Mouse (Mus musculus): ENCODE measurements around the gene Crmp1. TPM values are rescaled to one million over a fixed set of nuclear protein-coding genes. Genes with fewer than 3 reads are reported as not detected.

Crmp1 gene
- polyA plus RNA-seq (2015; fragmentation: Nextera tagmentation; extraction: Ambion mirVana), result 750 and 790 TPM in 2 replicates

DNA sequence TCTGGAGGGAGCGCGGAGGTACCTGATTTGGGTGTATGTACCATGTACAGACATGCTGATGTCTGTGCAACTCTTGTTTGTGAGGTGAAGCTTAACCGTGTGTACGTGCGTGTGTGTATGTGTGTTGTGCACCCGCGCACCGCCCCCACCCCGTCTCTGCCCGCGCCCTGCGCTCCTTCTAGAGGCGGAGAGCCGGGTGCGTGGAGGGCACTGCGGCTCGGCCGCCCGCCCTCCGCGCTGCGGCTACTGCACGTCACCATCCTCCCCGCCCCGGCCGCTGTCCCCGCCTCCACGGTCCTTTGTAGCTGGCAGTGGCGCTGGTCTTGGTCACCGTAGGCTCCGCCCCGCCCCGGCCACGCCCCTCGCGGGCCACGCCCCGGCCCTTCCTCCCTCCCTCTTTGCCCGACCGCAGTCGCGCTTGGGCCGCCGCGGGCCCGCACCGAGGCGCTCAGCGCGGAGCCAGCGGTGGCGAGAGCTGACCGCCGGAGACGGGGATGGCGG, at the start of gene Crmp1:
TSS of gene Crmp1 (plus strand) at position 290 of the 501 bp plus-strand sequence.
- ATAC-seq (ENCODE audit: low FRiP score), result peak; percentile 76
- Histone ChIP-seq H3K9ac (peak within 1 kb of the TSS; percentile 95), H3K4me1 (replicated peaks) (peaks cover 41% of the 10 kb centered on the region), H3K9me3 (no peaks in the 10 kb centered on the region), H3K27me3 (peaks cover 21% of the 10 kb centered on the region), H3K4me3 (peak within 1 kb of the TSS; percentile 79), H3K36me3 (no peaks in the 10 kb centered on the region), H3K27ac (peak within 1 kb of the TSS; percentile 99), H3K4me2 (peak within 1 kb of the TSS; percentile 82)
- WGBS, result 3% methylated on average over 48 of the region's 56 CpGs

DNA sequence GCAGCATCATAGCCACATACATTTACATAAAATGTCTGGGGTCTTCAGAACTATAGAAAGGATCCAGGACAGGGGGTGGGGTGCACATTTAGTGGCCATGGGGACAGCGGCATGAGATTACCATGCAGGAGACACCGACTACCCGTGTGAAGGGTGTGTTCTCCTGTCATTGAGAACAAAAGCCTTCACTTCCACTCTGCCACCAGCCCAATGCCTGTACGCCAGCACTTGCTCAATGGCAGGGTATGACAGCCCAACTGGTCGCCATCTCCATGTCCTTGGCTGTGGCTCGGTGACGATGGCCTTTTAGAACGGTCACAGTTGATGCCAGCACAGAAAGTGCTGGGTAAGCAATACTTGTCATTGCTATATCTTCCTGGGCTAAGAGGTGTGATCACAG, 45.5 kb upstream of the Crmp1 start:
- Histone ChIP-seq H3K4me3 (no peak overlapping the region), H3K36me3 (no peaks in the 10 kb centered on the region), H3K9me3 (no peaks in the 10 kb centered on the region), H3K27me3 (no peaks in the 10 kb centered on the region), H3K27ac (peak overlapping the region; percentile 80), H3K4me2 (no peak overlapping the region), H3K9ac (no peak overlapping the region), H3K4me1 (replicated peaks) (peaks cover 53% of the 10 kb centered on the region)
- peak; percentile 11; the same call in 1 of the 2 replicates for ATAC-seq (ENCODE audit: low FRiP score)
- WGBS, result 62% methylated on average over 8 of the region's 8 CpGs

DNA sequence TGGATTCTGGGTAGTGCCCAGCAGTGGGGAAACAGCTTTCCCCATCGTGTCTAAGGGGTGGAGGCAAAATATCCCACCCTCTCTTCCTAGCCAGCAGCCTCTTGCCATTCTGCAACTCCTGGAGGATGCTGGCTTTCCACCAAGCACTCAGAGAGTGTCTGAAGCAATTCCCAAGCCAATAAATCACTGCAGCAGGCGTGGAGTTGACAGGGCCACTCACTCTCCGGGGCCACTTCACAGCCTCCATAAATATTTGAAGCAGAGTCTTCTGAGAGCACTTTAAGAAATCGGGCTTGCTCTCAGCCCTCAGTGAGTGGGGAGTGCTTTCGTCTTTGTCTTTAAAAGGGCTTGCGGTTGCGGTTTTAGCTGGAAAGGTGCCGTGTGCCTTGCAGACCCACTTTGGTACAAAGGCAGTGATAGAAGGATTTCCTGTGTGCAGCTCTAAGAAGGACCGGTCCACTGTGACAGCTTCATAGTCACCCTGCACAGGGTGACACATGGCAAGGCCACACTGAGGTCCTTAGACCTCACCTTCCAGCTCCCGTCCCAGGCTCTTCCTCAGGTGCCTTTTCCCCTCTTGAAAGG, 45.0 kb upstream of the Crmp1 start:
- Histone ChIP-seq H3K27me3 (no peaks in the 10 kb centered on the region), H3K4me2 (no peak overlapping the region), H3K4me1 (replicated peaks) (peaks cover 54% of the 10 kb centered on the region), H3K4me3 (no peak overlapping the region), H3K36me3 (no peaks in the 10 kb centered on the region), H3K27ac (peak overlapping the region; percentile 80), H3K9ac (no peak overlapping the region), H3K9me3 (no peaks in the 10 kb centered on the region)
- 50% methylated on average over 10 of the region's 10 CpGs for WGBS
- no peak for ATAC-seq (ENCODE audit: low FRiP score)

DNA sequence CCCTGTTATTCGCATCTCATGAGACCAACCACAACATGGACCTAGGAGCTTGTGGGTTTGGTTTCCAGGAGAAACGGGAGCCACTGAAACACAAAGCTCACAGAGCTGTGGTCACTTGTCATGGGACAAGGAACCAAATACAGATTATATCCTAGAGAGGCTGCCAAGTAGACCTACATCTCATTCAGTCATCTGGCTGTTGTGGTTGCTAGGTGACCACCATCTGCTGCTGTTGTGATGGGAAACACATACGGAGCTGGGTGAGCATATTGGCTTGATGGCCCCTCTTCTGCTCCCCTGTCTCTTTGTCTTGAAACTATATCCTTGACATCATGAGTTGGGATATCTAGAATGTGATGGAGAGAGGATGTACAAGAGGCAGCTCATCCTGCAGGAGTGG, 44.3 kb upstream of the Crmp1 start:
- H3K4me2 ChIP-seq, result no peak overlapping the region
- no peaks in the 10 kb centered on the region for H3K36me3 ChIP-seq
- no peak overlapping the region for H3K9ac ChIP-seq
- H3K4me1 ChIP-seq (replicated peaks), result peaks cover 60% of the 10 kb centered on the region
- no peaks in the 10 kb centered on the region for H3K9me3 ChIP-seq
- no peaks in the 10 kb centered on the region for H3K27me3 ChIP-seq
- no peak overlapping the region for H3K4me3 ChIP-seq
- WGBS, result 58% methylated on average over 3 of the region's 3 CpGs
- no peak for ATAC-seq (ENCODE audit: low FRiP score)
- H3K27ac ChIP-seq, result peak overlapping the region; percentile 80

DNA sequence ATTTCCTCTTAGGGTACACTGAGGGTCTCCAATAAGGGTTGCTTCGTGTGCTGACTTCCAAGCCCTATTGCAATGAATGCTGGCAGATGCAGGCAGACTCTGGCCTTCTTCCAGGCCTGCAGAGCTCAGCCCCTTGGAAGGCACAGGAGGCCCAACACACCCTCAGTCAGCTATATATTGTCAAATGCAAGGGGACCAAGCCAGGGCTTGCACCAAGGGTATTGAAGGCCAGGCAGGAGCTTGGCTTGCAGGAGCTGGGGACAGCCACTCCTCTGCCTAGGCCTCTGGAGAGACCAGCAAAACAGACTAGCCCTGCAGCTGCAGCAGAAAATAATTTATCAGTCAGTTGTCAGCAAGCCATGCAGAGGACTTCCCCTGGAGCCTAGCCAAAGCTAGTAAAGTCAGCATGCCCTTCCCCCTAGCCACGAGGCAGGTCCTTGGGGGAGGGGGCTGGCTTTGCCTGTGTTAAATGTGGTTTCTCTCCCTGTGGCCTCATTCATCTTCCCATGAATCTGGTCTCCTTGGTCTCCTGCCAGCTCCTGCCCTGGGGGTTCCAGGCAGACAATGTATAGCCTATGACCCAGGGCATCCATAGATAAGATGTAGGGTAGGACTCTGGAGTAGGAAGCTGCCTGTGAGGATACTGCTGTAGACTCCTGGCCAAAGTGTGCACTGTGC, 43.6 kb upstream of the Crmp1 start:
- Histone ChIP-seq H3K9me3 (no peaks in the 10 kb centered on the region), H3K4me3 (no peak overlapping the region), H3K27ac (peak overlapping the region; percentile 80), H3K27me3 (no peaks in the 10 kb centered on the region), H3K4me1 (replicated peaks) (peaks cover 63% of the 10 kb centered on the region), H3K9ac (no peak overlapping the region; the same call in 1 of the 2 replicates), H3K36me3 (no peaks in the 10 kb centered on the region), H3K4me2 (no peak overlapping the region)
- peak; percentile 53 for ATAC-seq (ENCODE audit: low FRiP score)
- WGBS, result 23% methylated on average over 2 of the region's 2 CpGs

DNA sequence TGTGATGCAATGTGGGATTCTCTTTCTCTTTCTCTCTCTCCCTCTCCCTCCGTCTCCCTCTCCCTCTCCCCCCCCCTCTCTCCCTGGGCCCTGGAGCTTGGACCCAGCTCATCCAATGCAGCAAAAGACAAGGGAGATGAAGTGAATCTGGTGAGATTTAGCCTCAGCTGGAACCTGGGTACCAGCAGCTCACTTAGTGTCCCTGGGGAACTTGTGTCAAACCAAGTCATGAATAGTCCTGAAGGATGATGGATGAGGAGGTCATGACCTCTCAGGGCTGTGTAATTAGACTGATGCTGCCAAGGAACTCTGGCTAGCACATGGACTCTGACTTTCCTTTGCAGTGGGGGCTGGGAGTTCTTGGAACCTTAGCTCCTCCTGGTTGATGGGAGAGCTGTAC, 39.5 kb upstream of the Crmp1 start:
- H3K4me2 ChIP-seq, result no peak overlapping the region
- H3K9ac ChIP-seq, result no peak overlapping the region
- no peak overlapping the region for H3K4me3 ChIP-seq
- WGBS, result 8% methylated on average over 1 of the region's 1 CpGs
- ATAC-seq (ENCODE audit: low FRiP score), result no peak
- peaks cover 37% of the 10 kb centered on the region for H3K4me1 ChIP-seq (replicated peaks)
- H3K27me3 ChIP-seq, result no peaks in the 10 kb centered on the region
- H3K36me3 ChIP-seq, result no peaks in the 10 kb centered on the region
- H3K27ac ChIP-seq, result peak overlapping the region; percentile 52
- H3K9me3 ChIP-seq, result no peaks in the 10 kb centered on the region

DNA sequence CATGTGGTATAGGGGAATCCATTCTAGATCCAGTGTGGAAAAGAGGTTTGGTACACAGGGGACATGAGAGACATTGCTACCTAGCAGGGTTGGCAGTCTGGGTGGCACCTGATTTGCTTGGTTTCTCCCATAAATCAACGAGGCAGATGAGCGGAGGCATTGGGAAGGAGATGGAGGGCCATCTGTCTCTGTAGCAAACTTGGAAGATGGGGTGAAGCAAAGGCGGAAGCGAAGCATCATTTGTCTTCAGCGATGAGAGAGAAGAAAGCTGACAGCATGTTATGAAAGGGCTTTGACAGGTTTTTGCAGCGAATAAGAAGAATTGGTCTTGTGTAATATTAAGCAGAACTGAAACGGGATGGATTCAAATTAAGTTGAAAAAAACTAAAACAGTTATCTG, 36.9 kb upstream of the Crmp1 start:
- H3K9ac ChIP-seq, result no peak overlapping the region

DNA sequence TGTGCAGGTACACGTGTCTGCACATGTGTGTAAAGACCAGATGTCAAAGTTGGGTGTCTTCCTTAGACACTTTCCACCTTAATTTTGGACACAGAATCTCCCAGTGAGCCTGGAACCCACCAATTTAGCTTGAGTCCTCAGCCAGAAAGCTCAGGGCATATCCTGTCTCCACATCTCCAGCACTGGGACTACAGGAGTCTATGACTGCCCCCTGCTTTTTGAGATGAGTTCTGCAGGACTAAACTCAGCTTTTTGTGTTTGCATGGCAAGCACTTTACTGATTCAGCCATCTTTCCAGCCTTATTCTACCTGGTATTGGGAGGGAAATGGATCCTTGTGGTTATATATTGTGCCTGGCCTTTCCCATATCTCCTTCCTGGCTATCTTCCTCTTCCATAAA, 36.3 kb upstream of the Crmp1 start:
- WGBS, result 90% methylated on average over 1 of the region's 1 CpGs
- no peaks in the 10 kb centered on the region for H3K9me3 ChIP-seq
- H3K4me2 ChIP-seq, result no peak overlapping the region
- peaks cover 28% of the 10 kb centered on the region for H3K4me1 ChIP-seq (replicated peaks)
- no peak for ATAC-seq (ENCODE audit: low FRiP score)
- no peaks in the 10 kb centered on the region for H3K27me3 ChIP-seq
- H3K4me3 ChIP-seq, result no peak overlapping the region
- no peak overlapping the region for H3K9ac ChIP-seq
- no peak overlapping the region for H3K27ac ChIP-seq
- H3K36me3 ChIP-seq, result no peaks in the 10 kb centered on the region

More for the DNA sequence above, 36.9 kb upstream of the Crmp1 start:
- 76% methylated on average over 7 of the region's 7 CpGs for WGBS
- H3K4me3 ChIP-seq, result no peak overlapping the region
- H3K4me2 ChIP-seq, result no peak overlapping the region
- no peaks in the 10 kb centered on the region for H3K36me3 ChIP-seq
- H3K27me3 ChIP-seq, result no peaks in the 10 kb centered on the region
- H3K9me3 ChIP-seq, result no peaks in the 10 kb centered on the region
- no peak for ATAC-seq (ENCODE audit: low FRiP score)
- peaks cover 23% of the 10 kb centered on the region for H3K4me1 ChIP-seq (replicated peaks)
- no peak overlapping the region for H3K27ac ChIP-seq

DNA sequence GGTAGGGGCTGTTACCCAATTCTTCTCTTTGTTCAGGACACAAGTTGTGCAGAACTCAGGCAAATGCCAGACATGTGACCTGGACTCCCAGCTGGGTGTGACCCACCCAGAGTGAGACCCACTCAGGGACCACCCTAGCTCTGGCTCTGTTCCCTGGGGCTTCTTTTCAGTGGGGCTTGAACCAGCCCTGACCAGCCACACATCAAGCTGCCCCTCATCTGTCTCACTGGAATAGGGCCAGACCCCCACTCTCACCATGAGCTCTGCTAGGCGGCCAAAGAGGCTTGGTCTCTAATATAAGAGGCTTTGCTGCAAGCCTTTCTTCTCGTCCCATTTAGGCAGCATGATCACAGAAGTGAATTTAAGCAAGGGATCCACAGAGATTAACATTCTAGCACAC, 35.4 kb upstream of the Crmp1 start:
- H3K9me3 ChIP-seq, result no peaks in the 10 kb centered on the region
- WGBS, result 68% methylated on average over 2 of the region's 2 CpGs
- H3K27me3 ChIP-seq, result no peaks in the 10 kb centered on the region
- no peak overlapping the region for H3K9ac ChIP-seq
- no peaks in the 10 kb centered on the region for H3K36me3 ChIP-seq
- no peak for ATAC-seq (ENCODE audit: low FRiP score)
- H3K4me1 ChIP-seq (replicated peaks), result peaks cover 30% of the 10 kb centered on the region
- H3K4me2 ChIP-seq, result no peak overlapping the region
- no peak overlapping the region for H3K27ac ChIP-seq
- H3K4me3 ChIP-seq, result no peak overlapping the region

DNA sequence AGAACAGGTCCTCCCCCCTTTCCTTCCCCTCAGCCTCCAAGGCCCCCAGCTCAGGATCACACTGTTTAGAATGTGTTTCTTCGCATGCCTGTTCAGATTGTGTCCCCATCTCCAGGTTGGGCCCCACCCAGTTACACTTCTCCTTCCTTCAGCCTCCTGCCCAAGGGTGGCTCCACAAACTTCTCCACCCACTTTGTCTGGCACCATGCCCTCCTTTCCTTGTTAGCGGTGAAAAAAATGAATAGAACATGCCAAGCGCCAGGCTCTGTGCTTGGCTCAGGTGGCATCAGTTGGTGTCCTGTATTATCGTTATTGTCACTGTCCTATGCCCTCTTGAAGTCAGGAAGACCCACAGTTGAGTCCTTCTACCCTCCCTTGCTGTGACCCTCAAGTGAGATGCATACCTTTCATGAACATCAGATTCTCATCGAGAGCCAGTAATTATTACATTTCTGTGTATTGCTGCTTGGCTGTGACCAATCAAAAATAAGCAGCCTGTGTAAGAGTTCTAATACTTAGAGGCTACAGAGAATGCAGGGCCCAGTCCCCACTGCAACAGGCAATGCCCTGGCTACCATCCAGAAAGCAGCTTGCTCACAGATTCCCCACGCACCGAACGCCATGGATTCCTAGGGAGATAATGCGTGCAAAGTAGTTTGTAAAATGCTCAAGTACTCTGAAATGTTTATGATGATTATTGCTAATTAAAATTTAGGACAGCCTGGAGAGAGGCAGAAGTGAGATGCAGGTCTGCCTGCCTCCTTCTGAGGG, 28.6 kb upstream of the Crmp1 start:
- Histone ChIP-seq H3K36me3 (no peaks in the 10 kb centered on the region), H3K27me3 (no peaks in the 10 kb centered on the region), H3K9me3 (no peaks in the 10 kb centered on the region), H3K27ac (no peak overlapping the region), H3K4me2 (no peak overlapping the region), H3K4me1 (replicated peaks) (peaks cover 38% of the 10 kb centered on the region), H3K9ac (no peak overlapping the region), H3K4me3 (no peak overlapping the region)
- no peak for ATAC-seq (ENCODE audit: low FRiP score)
- 75% methylated on average over 9 of the region's 9 CpGs for WGBS

DNA sequence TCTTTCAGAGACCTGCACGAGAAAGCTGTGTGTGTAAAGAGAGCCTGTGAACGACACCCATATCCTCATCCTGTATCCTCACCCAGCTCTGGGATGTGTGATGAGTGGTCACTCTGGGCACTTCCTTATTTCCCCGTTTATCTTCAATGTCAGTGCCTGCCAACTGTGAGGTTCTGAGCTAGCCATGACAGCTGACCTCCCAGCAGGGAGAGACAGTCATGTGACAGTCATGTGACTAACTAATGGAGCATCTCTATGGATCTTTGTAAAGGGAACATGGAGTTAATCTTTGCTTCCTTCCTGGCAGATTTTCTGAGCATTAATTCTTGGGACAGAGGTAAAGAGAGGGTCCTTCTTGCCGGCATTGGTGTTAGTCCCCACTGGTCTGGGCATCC, 28.0 kb upstream of the Crmp1 start:
- Histone ChIP-seq H3K9ac (no peak overlapping the region), H3K4me3 (no peak overlapping the region), H3K4me2 (no peak overlapping the region), H3K9me3 (no peaks in the 10 kb centered on the region), H3K27ac (no peak overlapping the region), H3K27me3 (no peaks in the 10 kb centered on the region), H3K4me1 (replicated peaks) (peaks cover 38% of the 10 kb centered on the region), H3K36me3 (no peaks in the 10 kb centered on the region)
- 79% methylated on average over 4 of the region's 4 CpGs for WGBS
- 0 out of 2 replicates have a peak, but pooled peaks have one; percentile 27 for ATAC-seq (ENCODE audit: low FRiP score)

DNA sequence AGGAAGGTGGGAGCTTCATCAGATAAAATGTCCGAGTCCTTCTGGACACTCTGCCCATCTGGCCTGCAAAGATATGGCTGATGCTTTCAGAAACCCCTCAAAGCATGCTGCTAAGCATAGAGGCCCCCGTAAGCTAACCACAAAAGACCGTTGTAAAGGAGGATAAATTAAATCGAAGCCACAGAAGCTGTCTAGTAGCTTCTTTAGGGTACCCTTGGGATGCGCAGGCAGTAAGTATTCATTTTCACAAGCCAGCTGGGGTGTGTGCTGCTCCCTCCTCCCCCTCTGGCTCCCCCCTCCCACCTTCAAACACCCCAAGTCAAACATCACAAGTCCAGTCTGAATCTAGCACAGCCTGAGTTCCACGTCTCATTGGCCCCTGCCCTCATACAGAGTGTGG, 27.1 kb upstream of the Crmp1 start:
- Histone ChIP-seq H3K4me3 (no peak overlapping the region), H3K27ac (peak overlapping the region; percentile 30; the same call in 1 of the 2 replicates), H3K27me3 (no peaks in the 10 kb centered on the region), H3K9ac (no peak overlapping the region), H3K9me3 (no peaks in the 10 kb centered on the region), H3K36me3 (no peaks in the 10 kb centered on the region), H3K4me2 (no peak overlapping the region), H3K4me1 (replicated peaks) (peaks cover 40% of the 10 kb centered on the region)
- ATAC-seq (ENCODE audit: low FRiP score), result peak; percentile 46; the same call in 1 of the 2 replicates
- WGBS, result 64% methylated on average over 6 of the region's 6 CpGs
